Mouse (Mus musculus) E14TG2a.4 (cell line): ENCODE data around the gene Pom121.

Experiments used
- CTCF ChIP-seq: conservative IDR thresholded peaks from 2 replicates; pipeline ENCODE4 v1.5.1; 2014; ENCODE audit warnings: low read length
- NANOG ChIP-seq: IDR thresholded peaks from 2 replicates; pipeline ENCODE4 v1.6.1; 2014; ENCODE audit warnings: borderline replicate concordance, low read length, mixed read lengths
- POU5F1 ChIP-seq: IDR thresholded peaks from 2 replicates; pipeline ENCODE4 v1.6.1; 2014; ENCODE audit warnings: low read length, borderline replicate concordance

DNA sequence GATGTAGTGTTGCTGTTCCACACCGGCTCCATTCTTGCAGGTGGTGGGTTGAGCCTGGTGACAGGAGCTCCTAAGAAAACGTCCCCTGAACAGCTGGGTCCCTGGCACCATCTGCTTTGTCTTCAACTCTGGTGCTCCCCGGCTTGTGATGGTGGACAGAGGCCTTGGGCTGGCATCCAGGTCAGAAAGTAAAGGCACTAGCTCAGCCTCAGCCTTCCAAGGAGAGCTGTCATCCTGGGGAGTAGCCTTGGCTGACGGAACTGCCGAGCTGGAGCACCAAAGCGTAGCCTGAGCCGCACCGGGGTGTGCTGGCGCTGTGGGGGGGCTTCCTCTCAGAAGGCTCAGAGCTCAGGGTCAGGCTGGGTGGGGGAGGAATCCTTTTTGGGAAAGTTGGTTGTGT lies 15.9 kb upstream of the Pom121 start:
- TF ChIP-seq CTCF = no peak
- TF ChIP-seq POU5F1 = no peak
- no peak for TF ChIP-seq NANOG
